Mouse (Mus musculus) lung, embryonic 16.5 days (tissue): ENCODE results near the gene Taar1. TPM values are rescaled to one million over a fixed set of nuclear protein-coding genes. Genes with fewer than 3 reads are reported as not detected.
A peak's percentile ranks its signal among the peaks of the same experiment; 100 is the strongest.

ENCODE experiments used
- ATAC-seq: fragments of 200-750 bp; cut with Nextera tagmentation; 2 replicates; pipeline ENCODE4 v1.8.0; 2017; ENCODE audit warnings: low read depth, mild to moderate bottlenecking, moderate library complexity
- H3K27ac ChIP-seq: fragments of 300-500 bp; sonication (generic); 2 replicates; pipeline ENCODE4 v1.5.1; 2014; ENCODE audit warnings: mild to moderate bottlenecking, control low read depth, low read length
- H3K27me3 ChIP-seq: fragments of 300-500 bp; sonication (generic); 2 replicates; pipeline ENCODE4 v1.6.1; 2014; ENCODE audit warnings: low read depth, low read length, mixed read lengths; ENCODE audit not compliant: control insufficient read depth, insufficient read depth
- H3K36me3 ChIP-seq: fragments of 300-500 bp; sonication (generic); 2 replicates; pipeline ENCODE4 v1.6.1; 2014; ENCODE audit warnings: low read length; ENCODE audit not compliant: control insufficient read depth, insufficient read depth
- H3K4me1 ChIP-seq: fragments of 300-500 bp; sonication (generic); replicated peaks from 2 replicates; pipeline ENCODE4 v1.6.1; 2014; ENCODE audit warnings: low read length, mixed read lengths; ENCODE audit not compliant: control insufficient read depth, insufficient read depth
- H3K4me2 ChIP-seq: fragments of 300-500 bp; sonication (generic); 2 replicates; pipeline ENCODE4 v1.6.1; 2014; ENCODE audit warnings: low read depth, low read length, control low read depth
- H3K4me3 ChIP-seq: fragments of 300-500 bp; sonication (generic); 2 replicates; pipeline ENCODE4 v1.5.1; 2014; ENCODE audit warnings: mild to moderate bottlenecking, low read length, control low read depth
- H3K9ac ChIP-seq: fragments of 300-500 bp; sonication (generic); 2 replicates; pipeline ENCODE4 v1.6.1; 2014; ENCODE audit warnings: low read length, control low read depth
- H3K9me3 ChIP-seq: fragments of 300-500 bp; sonication (generic); 2 replicates; pipeline ENCODE4 v1.6.1; 2016; ENCODE audit warnings: low read length; ENCODE audit not compliant: control insufficient read depth
- WGBS: fragments of 180-500 bp; shearing (Covaris S2); extraction: QIAGEN DNeasy Blood & Tissue Kit; methylation state at CpG from one replicate; pipeline ENCODE4 v1.1.7; 2014; 5-methylcytosine and 5-hydroxymethylcytosine counted together
- polyA plus RNA-seq: library from polyadenylated mRNA; unstranded; fragments of >200 nt; fragmentation: Nextera tagmentation; extraction: Ambion mirVana; gene quantifications from 2 replicates; pipeline ENCODE4 v1.2.1, GENCODE M21; 2015

Taar1 gene
- polyA plus RNA-seq = not detected in 2 replicates

DNA sequence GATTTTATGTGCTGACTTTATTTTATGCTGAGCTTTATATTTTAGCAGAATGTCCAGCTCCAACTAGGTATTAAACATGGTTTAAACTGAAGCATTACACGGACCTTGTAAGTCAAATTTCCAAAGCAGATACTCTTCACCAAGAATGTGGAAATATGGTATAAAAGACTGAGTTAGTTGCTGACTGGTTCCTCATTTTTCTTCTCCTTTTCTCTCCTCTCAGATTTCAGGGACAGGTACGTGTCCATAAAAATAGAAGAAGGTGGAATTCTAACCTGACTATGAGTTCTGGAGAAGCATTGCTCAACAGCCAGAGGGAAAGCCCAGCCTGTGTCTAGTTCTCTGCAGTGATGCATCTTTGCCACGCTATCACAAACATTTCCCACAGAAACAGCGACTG is at the start of gene Taar1:
Gene Taar1 (plus strand): TSS at position 301 of the 400 bp plus-strand sequence.
- WGBS = 81% methylated on average over 4 of the region's 4 CpGs
- ATAC-seq = no peak
- Histone ChIP-seq H3K36me3 (no peaks in the 10 kb centered on the region), H3K4me3 (no peak within 1 kb of the TSS), H3K9me3 (no peaks in the 10 kb centered on the region), H3K27ac (no peak within 1 kb of the TSS), H3K27me3 (no peaks in the 10 kb centered on the region), H3K9ac (no peak within 1 kb of the TSS), H3K4me2 (no peak within 1 kb of the TSS), H3K4me1 (no peaks in the 10 kb centered on the region)

DNA sequence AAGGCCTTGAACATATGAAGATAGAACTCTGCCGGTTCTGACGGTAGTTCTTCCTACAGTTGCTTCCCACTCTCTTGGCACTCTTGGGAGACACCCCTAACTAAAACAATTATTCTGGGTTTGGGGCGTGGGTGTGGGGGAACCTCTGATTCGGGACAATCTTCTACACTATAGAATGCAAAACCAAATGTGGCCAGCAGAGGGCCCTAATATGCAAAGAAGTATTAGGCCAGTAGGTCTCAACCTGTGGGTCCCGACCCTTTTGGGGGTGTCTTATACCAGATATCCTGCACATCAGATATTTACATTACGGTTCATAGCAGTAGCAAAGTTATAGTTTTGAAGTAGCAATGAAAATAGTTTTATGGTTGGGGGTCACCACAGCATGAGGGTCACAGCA is 39.5 kb upstream of the Taar1 start:
- Histone ChIP-seq H3K4me3 (no peak overlapping the region), H3K27me3 (no peaks in the 10 kb centered on the region), H3K9ac (no peak overlapping the region), H3K36me3 (no peaks in the 10 kb centered on the region), H3K4me2 (no peak overlapping the region), H3K27ac (no peak overlapping the region), H3K9me3 (no peaks in the 10 kb centered on the region), H3K4me1 (no peaks in the 10 kb centered on the region)
- WGBS = 90% methylated on average over 6 of the region's 6 CpGs
- no peak for ATAC-seq

DNA sequence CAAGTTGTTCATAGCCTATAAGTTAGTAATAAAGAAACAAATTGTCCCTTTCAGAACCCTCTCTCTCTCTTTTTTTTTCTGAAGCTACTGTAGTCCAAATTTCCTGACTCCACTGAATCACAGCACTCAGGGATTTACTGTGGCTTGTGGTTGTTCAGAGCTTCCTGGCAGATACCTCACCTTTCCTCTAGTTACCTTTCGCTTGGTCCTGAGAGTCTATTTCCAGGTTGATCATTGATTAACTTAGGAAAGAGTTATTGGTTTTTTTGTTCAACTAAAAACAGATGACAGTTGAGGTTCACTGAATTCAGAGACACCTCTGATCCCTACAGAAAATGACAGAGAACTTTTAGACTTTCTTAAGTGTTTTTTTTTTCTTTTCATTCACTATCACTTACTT is 35.2 kb upstream of the Taar1 start:
- WGBS = 85% methylated on average over 1 of the region's 1 CpGs
- no peaks in the 10 kb centered on the region for H3K27me3 ChIP-seq
- H3K36me3 ChIP-seq = no peaks in the 10 kb centered on the region
- no peak overlapping the region for H3K4me3 ChIP-seq
- ATAC-seq = no peak
- H3K9me3 ChIP-seq = no peaks in the 10 kb centered on the region
- no peak overlapping the region for H3K27ac ChIP-seq
- no peak overlapping the region for H3K4me2 ChIP-seq
- no peaks in the 10 kb centered on the region for H3K4me1 ChIP-seq
- H3K9ac ChIP-seq = no peak overlapping the region

DNA sequence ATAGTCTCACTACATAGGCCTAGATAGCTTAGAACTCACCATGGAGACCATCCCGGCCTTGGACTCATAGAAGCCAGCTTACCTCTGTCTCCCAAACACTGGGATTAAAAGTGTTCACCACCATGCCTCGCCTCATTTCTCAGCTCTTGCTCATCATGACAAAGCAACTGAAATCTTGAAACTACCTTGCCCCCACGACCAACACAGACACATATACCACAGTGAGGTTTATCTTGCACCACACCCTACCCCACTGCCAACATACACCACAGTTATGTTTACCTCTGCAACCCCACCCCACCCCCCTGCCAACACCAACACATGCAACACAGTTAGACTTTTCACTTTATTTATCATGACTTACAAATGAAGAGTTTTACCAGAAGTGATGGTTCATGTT is 34.1 kb upstream of the Taar1 start:
- H3K27ac ChIP-seq = no peak overlapping the region
- H3K9me3 ChIP-seq = no peaks in the 10 kb centered on the region
- H3K4me2 ChIP-seq = no peak overlapping the region
- ATAC-seq = no peak
- H3K27me3 ChIP-seq = no peaks in the 10 kb centered on the region
- no peaks in the 10 kb centered on the region for H3K4me1 ChIP-seq
- H3K9ac ChIP-seq = no peak overlapping the region
- H3K36me3 ChIP-seq = no peaks in the 10 kb centered on the region
- no peak overlapping the region for H3K4me3 ChIP-seq
- 77% methylated on average over 3 of the region's 3 CpGs for WGBS

DNA sequence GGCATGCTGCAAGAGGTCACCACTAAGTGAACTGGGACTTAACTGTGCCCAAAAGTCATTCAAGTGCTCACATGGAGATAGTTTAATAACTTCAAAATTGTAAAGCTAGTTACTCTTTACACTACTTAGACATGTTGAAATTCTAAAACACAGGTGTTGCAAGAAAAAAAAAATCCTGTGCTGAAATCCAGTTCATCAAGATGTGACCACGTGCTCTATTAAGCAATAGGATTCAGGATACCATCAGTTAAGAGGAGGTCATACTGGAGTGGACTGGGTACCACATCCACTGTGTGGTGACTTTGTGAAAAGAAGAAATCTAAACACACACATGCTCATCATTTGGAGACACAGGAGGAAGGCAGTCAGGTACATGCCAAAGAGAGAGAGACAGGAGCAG is 27.2 kb upstream of the Taar1 start:
- H3K27me3 ChIP-seq = no peaks in the 10 kb centered on the region
- no peak for ATAC-seq
- H3K9ac ChIP-seq = no peak overlapping the region
- H3K9me3 ChIP-seq = no peaks in the 10 kb centered on the region
- no peak overlapping the region for H3K4me2 ChIP-seq
- H3K36me3 ChIP-seq = no peaks in the 10 kb centered on the region
- H3K4me3 ChIP-seq = no peak overlapping the region
- peaks cover 3% of the 10 kb centered on the region for H3K4me1 ChIP-seq
- WGBS = 67% methylated on average over 1 of the region's 1 CpGs
- H3K27ac ChIP-seq = no peak overlapping the region

DNA sequence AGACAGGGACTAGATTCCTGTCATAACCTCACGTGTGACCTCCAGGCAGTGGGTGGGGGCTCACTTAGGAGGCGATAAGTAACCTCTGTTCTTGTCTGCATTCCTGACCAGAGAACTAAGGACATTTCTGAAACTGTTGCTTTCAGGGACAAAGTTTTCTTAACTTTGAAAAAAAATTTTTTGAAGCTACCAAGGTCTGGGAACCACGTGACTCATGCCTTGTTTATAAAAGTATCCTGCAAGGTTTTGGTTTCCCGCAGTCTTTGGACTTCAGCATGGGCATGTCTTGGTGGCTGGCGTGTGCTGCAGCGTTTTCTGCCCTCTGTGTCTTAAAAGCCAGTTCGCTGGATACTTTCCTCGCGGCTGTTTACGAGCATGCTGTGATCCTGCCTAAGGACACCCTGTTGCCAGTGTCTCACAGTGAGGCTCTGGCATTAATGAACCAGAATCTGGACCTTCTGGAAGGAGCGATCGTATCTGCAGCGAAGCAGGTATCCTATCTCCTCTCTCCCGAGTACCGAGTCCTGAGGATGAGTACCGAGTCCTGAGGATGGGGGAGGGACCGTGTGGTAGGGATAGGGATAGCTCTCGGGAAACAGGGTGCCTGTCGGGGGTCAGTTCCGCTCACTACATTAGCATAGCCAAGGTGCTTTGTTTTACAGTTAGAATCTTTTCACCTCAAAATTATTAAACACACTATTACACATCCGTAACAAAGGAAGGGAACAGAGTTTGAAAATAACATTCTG is 25.4 kb upstream of the Taar1 start, which contains the start of gene Vnn1:
Gene Vnn1 (plus strand): TSS at position 88 of the 749 bp plus-strand sequence.
- Histone ChIP-seq H3K27me3 (no peaks in the 10 kb centered on the region), H3K9ac (peak within 1 kb of the TSS; percentile 58), H3K4me3 (peak within 1 kb of the TSS; percentile 46), H3K9me3 (no peaks in the 10 kb centered on the region), H3K36me3 (no peaks in the 10 kb centered on the region), H3K4me2 (peak within 1 kb of the TSS; percentile 74), H3K4me1 (peaks cover 3% of the 10 kb centered on the region), H3K27ac (no peak within 1 kb of the TSS; the same call in 1 of the 2 replicates)
- ATAC-seq = no peak
- WGBS = 15% methylated on average over 21 of the region's 21 CpGs

DNA sequence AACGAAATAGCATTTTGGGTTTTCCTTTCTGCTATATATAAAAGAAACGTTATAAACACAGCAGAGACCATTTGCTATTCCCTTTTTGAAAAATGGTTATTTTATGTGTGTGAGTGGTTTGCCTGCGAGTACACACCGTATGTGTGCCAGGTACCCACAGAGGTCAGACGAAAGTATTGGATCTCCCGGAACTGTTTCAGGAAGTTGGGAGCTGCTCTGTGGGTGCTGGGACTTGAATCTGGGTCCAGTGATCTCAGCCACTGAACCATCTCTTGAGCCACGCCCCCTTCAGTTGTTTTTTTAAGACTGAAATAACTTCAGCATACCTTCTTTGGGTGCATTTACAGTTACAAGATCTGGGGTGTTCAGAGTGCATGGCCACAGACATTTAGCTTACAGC is 24.8 kb upstream of the Taar1 start:
- ATAC-seq = no peak
- Histone ChIP-seq H3K4me1 (peaks cover 3% of the 10 kb centered on the region), H3K4me2 (no peak overlapping the region), H3K9ac (no peak overlapping the region), H3K36me3 (no peaks in the 10 kb centered on the region), H3K4me3 (no peak overlapping the region), H3K27ac (no peak overlapping the region), H3K27me3 (no peaks in the 10 kb centered on the region), H3K9me3 (no peaks in the 10 kb centered on the region)
- 64% methylated on average over 7 of the region's 7 CpGs for WGBS

DNA sequence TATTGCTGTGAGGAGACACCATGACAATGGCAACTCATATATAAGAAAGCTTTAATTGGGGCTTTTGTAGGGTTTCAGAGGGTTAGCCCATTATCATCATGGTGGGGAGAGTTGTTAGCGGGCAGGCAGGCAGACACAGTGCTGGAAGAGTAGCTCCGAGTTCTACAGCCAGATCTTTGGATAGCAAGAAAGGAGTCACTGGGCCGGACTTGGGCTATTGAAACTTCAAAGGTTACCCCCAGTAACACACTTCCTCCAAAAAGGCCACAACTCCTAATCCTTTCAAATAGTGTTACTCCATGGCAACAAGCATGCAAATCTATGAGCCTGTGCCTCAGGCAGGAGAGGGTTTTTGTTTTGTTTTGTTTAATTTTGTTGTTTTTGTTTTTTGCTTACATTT is 19.0 kb upstream of the Taar1 start:
- no peak overlapping the region for H3K27ac ChIP-seq
- no peaks in the 10 kb centered on the region for H3K27me3 ChIP-seq
- no peak overlapping the region for H3K4me2 ChIP-seq
- 78% methylated on average over 3 of the region's 3 CpGs for WGBS
- no peak for ATAC-seq
- no peak overlapping the region for H3K9ac ChIP-seq
- no peaks in the 10 kb centered on the region for H3K36me3 ChIP-seq
- no peak overlapping the region for H3K4me3 ChIP-seq
- H3K4me1 ChIP-seq = no peaks in the 10 kb centered on the region
- no peaks in the 10 kb centered on the region for H3K9me3 ChIP-seq

DNA sequence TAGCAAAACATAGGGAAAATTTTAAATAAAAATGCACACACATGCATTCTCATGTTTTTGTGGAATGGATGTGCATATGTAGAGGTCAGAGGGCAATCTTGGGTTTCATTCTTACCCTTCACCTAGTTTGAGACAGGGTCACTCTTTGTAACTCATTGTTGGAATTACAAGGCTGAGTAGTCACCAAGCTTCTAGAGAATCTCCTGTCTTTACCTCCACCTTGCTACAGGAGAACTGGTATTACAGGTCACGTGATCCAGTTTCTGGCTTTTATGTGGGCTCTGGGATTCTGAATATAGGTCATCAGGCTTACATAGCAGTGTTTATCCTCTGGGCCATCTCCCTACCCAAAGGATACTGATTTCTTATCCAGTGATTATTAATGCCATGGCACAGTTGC is 14.5 kb upstream of the Taar1 start:
- no peak overlapping the region for H3K4me3 ChIP-seq
- WGBS = 81% methylated on average over 1 of the region's 1 CpGs
- H3K4me2 ChIP-seq = no peak overlapping the region
- ATAC-seq = no peak
- H3K9ac ChIP-seq = no peak overlapping the region
- H3K36me3 ChIP-seq = no peaks in the 10 kb centered on the region
- no peaks in the 10 kb centered on the region for H3K9me3 ChIP-seq
- no peaks in the 10 kb centered on the region for H3K27me3 ChIP-seq
- no peaks in the 10 kb centered on the region for H3K4me1 ChIP-seq
- H3K27ac ChIP-seq = no peak overlapping the region
